Mouse (Mus musculus): ENCODE results near the gene Eif4g1.
"Not testable (repeated sequence)": the region's sequence is repeated elsewhere in the genome, so short reads cannot be mapped to it uniquely, and the experiment has no call there.

Eif4g1 gene

GRCm38 (mm10) chr16:20668013-20668412 lies at the start of gene Eif4g1:
Eif4g1 (plus strand) TSS chr16:20668313.
- not testable (repeated sequence) for DNase-seq (ENCODE audit: inconsistent ontology term)

DNA sequence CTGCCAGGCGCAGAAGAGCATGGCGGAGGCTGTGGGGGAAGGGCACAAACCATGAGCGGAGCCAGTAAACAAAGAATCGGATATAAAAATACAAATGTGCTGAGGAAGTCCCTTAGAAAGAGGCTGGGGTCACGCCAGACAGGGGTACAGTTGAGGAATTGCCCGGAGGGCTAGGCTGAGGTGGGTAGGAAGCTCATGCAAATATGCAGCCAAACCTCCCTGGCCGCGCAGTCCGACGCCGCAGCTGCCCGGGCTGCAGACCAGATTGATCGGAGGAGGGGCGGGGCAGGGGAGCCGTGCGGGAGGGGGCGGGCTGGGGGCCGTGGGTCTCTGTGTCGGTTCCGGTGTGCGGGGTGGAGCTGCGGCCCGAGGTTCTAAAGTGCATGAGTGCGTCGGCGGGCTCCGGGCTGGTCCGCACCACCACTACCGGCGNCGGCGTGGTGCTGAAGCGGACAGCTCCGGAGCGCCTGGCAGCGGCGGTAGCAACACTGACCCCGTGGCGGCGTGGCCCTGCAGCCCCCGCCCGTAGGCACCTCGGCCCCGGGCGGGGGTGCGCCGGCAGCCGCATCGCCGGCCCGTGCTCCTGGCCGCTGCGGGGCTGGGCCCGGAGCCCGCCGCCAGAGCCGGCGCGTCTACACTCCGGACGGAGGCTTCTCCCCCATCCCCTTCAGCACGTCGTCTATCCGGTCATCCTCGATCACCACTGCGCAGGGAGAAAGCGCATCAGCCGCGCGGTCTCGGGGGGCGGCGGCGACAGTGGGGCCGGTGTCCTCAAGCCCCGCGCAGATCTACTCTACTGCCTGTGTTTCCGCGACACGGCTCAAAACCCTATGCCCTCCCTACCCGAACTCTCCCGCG lies 48.3 kb upstream of the Eif4g1 start:
- peak; percentile 52 for DNase-seq (ENCODE audit: inconsistent ontology term)

DNA sequence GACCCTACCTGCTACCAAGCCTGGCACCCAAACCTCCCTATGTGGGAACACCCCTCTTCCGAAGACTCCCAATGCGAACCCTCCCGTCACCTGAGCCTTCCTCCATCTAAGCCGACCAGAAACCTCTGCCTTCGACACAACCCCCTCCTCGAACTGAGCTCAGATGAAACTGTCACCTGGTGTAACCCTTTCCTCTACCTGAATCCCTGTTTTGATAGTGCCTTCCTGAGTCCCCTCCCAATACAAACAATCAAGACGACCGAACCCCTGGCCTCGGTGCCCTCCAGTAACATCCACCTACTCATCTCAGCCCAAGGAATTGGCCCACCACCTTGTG lies 47.7 kb upstream of the Eif4g1 start:
- DNase-seq (ENCODE audit: inconsistent ontology term), result peak; percentile 24

GRCm38 (mm10) chr16:20620751-20621190 lies 47.3 kb upstream of the Eif4g1 start:
- peak; percentile 59 for DNase-seq (ENCODE audit: inconsistent ontology term)

DNA sequence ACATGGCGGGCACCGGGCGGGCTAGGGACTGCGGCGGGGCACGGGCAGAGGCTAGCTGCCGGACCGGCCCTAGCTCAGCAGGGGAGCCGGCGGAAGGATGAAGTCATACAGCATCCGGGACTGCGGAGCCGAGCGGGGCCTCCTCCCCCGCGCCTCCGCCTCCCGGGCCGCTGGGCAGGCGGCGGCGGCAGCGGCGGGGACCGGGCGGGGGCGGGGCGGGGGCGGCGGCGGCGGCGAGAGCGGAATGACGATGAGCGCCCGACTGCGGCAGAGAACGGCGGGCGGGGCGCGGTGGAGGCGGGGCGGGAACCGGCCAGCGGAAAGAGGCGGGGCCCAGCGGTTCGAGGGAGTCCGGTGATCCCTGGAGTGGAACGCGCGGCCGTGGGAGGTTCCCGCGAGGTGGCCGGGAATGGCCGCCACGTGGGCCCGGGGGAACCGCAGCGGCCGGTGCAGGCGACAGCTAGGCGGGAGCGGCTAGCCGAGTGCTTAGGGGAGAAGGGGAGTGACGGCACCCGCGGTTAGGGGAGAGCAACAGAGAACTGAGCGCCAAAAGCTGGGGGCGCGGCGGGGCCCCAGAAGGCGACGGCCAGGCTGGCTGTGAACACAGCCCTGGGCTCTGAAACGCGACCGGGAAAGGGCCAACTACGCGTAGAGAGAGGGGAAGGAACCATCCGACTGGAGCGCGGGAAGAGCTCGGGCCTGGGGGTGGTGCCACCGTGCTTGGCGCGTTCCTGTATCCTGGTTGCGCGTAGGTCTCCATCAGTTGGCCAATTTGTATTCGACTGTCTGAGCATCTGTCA lies 46.7 kb upstream of the Eif4g1 start, which contains the start of gene Camk2n2:
Camk2n2 (minus strand) TSS at position 97 of the 800 bp plus-strand sequence.
- DNase-seq (ENCODE audit: inconsistent ontology term), result peak; percentile 62

DNA sequence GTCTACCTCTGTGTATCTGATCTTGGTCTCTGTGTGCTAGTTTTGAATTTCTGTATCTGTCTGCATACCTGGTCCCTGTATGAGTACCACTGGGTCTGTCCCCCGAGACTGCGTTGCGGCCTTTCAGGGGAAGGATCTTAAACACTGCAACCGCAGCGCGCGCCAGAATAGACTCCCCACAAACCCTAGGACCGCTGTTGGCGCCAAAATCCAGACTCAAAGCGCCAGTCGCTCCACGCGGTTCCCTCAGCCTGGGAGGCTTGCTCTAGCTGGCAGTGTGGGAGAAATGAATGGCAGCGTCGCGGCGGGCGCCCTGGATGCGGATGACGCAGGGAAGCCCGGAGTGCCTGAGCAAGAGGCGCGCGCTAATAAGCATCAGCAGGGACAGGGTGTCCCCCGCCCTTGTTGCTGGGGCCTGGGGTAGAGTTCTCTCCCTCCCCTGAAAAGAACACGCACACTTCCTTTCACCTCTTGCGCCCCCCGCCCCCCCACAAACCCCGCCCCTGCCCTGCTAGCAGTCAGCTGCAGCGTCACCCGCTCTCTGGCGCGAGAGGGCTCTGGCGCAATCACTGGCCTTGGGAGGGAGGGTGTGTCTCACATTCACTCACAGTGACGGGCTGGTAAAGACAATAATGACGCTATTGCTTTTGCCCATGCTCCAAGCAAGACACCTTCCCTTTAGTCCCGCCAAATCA lies 46.0 kb upstream of the Eif4g1 start:
- peak; percentile 77 for DNase-seq (ENCODE audit: inconsistent ontology term)

- no peak for DNase-seq (ENCODE audit: inconsistent ontology term)
Observed at GRCm38 (mm10) chr16:20623211-20623610, 44.9 kb upstream of the Eif4g1 start.

GRCm38 (mm10) chr16:20628871-20629391 lies 39.2 kb upstream of the Eif4g1 start:
- DNase-seq (ENCODE audit: inconsistent ontology term), result no peak

GRCm38 (mm10) chr16:20629731-20630634 lies 38.1 kb upstream of the Eif4g1 start, which contains the start of gene Ece2:
Ece2 (plus strand) TSS chr16:20629828.
- peak; percentile 45 for DNase-seq (ENCODE audit: inconsistent ontology term)

DNA sequence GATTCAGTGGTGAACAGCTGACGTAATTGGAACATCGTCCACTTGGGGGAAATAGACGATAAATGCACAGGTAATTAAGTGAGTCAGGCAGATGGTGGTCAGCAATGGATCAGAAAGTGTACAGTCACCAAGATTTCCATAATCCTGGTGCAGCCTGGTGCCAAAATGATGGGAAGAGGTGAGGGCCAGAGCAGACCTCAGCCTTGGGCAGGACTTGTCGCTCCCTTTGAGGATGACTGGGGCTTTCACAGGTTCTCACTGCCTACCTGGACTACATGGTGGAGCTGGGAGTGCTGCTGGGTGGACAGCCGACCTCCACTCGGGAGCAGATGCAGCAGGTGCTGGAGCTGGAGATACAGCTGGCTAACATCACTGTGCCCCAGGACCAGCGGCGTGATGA lies 30.7 kb upstream of the Eif4g1 start:
- no peak for DNase-seq (ENCODE audit: inconsistent ontology term)

- DNase-seq (ENCODE audit: inconsistent ontology term), result no peak
Observed at GRCm38 (mm10) chr16:20638367-20638766, 29.7 kb upstream of the Eif4g1 start.

DNA sequence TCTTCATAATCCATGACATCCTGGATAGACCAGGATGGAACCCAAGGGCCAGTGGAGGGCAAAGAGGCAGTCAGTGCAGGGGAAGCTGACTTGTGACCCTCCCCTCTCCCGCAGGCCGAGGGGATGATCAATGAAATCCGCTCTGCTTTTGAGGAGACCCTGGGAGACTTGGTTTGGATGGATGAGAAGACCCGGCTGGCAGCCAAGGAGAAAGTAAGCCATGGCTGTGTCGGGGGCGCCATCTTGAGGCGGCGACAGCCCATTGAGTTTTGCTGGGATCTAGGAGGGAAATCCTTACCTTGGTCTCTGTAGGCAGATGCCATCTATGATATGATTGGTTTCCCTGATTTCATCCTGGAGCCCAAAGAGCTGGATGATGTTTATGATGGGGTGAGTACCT lies 26.0 kb upstream of the Eif4g1 start:
- peak; percentile 54 for DNase-seq (ENCODE audit: inconsistent ontology term)

DNA sequence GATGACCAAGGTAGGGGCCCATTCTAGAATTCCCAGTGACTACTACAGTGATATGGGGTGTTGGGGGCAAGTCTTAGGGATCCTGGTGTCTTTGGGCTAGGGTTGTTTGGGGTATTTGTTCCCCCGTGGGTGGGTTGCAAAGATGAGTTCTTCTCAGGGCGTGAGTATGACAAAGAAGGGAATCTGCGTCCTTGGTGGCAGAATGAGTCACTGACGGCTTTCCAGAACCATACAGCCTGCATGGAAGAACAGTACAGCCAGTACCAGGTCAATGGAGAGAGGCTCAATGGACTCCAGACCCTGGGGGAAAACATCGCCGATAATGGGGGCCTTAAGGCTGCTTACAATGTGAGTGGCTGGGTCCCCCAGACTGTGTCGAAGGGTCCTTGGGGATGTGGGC lies 24.2 kb upstream of the Eif4g1 start:
- no peak for DNase-seq (ENCODE audit: inconsistent ontology term)

DNA sequence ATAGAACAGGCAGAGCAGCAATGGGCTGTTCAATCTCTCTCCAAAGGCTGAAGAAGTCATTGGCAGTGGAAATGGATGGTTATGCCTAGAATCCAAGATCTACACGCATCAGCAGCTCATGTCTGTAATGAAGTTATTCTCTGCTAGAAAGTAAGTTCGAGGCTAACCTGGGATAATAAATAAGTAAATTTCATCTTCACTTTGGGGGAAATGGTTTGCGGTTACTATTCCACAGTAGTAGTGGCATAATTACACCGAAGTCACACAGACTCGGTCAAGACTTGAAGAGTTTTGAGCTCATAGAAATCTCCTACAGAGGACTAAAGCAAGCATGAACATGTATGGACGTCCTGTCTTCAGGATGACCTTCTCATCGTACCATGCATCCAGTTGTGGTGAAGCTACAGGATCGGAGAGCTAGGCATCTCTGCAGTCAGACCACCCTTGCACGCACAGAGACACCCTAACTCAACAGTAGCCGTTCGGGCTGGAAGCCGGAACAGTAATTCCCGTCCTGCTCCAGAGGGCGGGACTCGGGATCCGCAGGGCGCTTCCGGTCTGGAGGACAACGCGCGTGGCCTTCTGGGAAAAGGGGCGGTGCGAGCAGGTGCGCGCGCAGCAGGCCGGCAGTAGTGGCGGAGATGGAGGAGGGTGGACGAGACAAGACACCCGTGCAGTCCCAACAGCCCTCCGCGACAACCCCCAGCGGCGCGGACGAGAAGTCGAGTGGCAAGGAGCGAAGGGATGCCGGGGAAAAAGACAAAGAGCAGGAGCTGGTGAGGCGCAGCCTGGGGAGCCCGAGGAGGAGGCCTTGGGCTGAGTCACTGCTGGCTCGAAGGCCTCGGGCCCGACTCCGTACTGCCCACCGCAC lies 16.8 kb upstream of the Eif4g1 start, which contains the start of gene Psmd2:
Psmd2 (plus strand) TSS at position 577 of the 871 bp plus-strand sequence.
- peak; percentile 96 for DNase-seq (ENCODE audit: inconsistent ontology term)

DNA sequence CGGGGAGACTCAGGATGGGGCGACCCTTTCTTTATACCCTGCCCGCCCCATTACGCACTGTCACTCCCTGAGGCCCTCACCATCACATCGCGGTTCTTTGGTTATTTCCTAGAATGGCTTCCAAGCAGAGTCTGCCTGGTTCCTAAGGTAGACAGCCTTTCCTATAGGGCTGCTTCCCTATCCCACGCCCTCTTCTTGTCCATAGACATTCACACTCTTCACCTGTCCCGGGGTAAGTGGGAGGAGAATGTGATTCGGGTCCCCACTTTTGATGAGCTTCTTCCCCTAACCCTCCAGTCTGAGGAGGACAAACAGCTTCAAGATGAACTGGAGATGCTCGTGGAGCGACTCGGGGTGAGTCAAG lies 16.2 kb upstream of the Eif4g1 start:
- DNase-seq (ENCODE audit: inconsistent ontology term), result no peak

- DNase-seq (ENCODE audit: inconsistent ontology term), result no peak
Observed at GRCm38 (mm10) chr16:20653315-20653714, 14.8 kb upstream of the Eif4g1 start.

DNA sequence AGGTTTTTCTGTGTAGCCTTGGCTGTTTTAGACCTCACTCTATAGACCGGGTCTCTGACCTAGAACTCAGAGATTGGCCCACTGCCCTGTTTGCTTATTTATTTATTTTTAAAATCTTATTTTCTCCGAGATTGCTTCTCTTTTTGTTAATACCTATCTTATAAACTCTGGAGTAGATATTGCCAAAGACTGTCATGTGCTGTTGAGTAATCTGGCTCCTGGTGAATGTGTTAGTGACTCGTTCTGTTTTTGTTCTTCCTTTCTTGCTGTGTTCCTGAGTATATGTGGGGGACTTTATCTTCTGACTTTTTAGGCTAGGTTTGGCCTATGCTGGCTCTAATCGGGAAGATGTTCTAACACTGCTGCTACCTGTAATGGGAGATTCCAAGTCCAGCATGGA lies 10.5 kb upstream of the Eif4g1 start:
- no peak for DNase-seq (ENCODE audit: inconsistent ontology term)

GRCm38 (mm10) chr16:20670291-20670690 lies 2.2 kb downstream of the Eif4g1 start:
- DNase-seq (ENCODE audit: inconsistent ontology term), result no peak

GRCm38 (mm10) chr16:20671886-20672285 lies 3.8 kb downstream of the Eif4g1 start:
- DNase-seq (ENCODE audit: inconsistent ontology term), result no peak

GRCm38 (mm10) chr16:20672500-20672902 lies 4.4 kb downstream of the Eif4g1 start:
- peak; percentile 96 for DNase-seq (ENCODE audit: inconsistent ontology term)
